Mouse (Mus musculus): ENCODE results near the gene Cnih3. TPM values are rescaled to one million over a fixed set of nuclear protein-coding genes. Genes with fewer than 3 reads are reported as not detected.

Gene Cnih3
- polyA plus RNA-seq, 1 experiment from 2014 or later, result 1.2 TPM

GRCm38 (mm10) chr1:181357870-181358269 lies 5.4 kb downstream of the Cnih3 start:
- Histone ChIP-seq H3K27me3 (ENCODE audit: insufficient read depth, poor library complexity, severe bottlenecking) (peaks cover 30% of the 10 kb centered on the region), H3K27ac (no peak overlapping the region), H3K4me3 (no peak overlapping the region), H3K36me3 (no peaks in the 10 kb centered on the region), H3K4me1 (replicated peaks) (peaks cover 17% of the 10 kb centered on the region), H3K9me3 (peaks cover 8% of the 10 kb centered on the region; the same call in 1 of the 2 replicates)
- DNase-seq (ENCODE audit: low spot score), result no peak
- 46% methylated on average over 2 of the region's 2 CpGs for WGBS

GRCm38 (mm10) chr1:181358526-181358925 lies 6.1 kb downstream of the Cnih3 start:
- no peak for DNase-seq (ENCODE audit: low spot score)
- Histone ChIP-seq H3K4me1 (replicated peaks) (peaks cover 10% of the 10 kb centered on the region), H3K27me3 (ENCODE audit: insufficient read depth, poor library complexity, severe bottlenecking) (peaks cover 24% of the 10 kb centered on the region), H3K9me3 (peaks cover 8% of the 10 kb centered on the region; the same call in 1 of the 2 replicates), H3K4me3 (no peak overlapping the region), H3K36me3 (no peaks in the 10 kb centered on the region), H3K27ac (no peak overlapping the region)
- WGBS, result 74% methylated on average over 7 of the region's 7 CpGs

GRCm38 (mm10) chr1:181360732-181361131 lies 8.3 kb downstream of the Cnih3 start:
- 76% methylated on average over 3 of the region's 3 CpGs for WGBS
- peaks cover 8% of the 10 kb centered on the region; the same call in 1 of the 2 replicates for H3K9me3 ChIP-seq
- H3K4me1 ChIP-seq (replicated peaks), result peaks cover 5% of the 10 kb centered on the region
- H3K36me3 ChIP-seq, result no peaks in the 10 kb centered on the region
- H3K27ac ChIP-seq, result no peak overlapping the region
- no peak overlapping the region for H3K4me3 ChIP-seq
- no peak for DNase-seq (ENCODE audit: low spot score)
- peaks cover 2% of the 10 kb centered on the region; the same call in 1 of the 2 replicates for H3K27me3 ChIP-seq (ENCODE audit: insufficient read depth, poor library complexity, severe bottlenecking)

GRCm38 (mm10) chr1:181364025-181364424 lies 11.6 kb downstream of the Cnih3 start:
- no peak for DNase-seq (ENCODE audit: low spot score)
- Histone ChIP-seq H3K27ac (no peak overlapping the region), H3K27me3 (ENCODE audit: insufficient read depth, poor library complexity, severe bottlenecking) (no peaks in the 10 kb centered on the region), H3K9me3 (peaks cover 8% of the 10 kb centered on the region; the same call in 1 of the 2 replicates), H3K4me3 (no peak overlapping the region), H3K4me1 (replicated peaks) (peaks cover 7% of the 10 kb centered on the region; the same call in 1 of the 2 replicates), H3K36me3 (no peaks in the 10 kb centered on the region)
- 89% methylated on average over 4 of the region's 4 CpGs for WGBS

GRCm38 (mm10) chr1:181365376-181365775 lies 12.9 kb downstream of the Cnih3 start:
- H3K27ac ChIP-seq, result no peak overlapping the region
- DNase-seq (ENCODE audit: low spot score), result no peak
- 76% methylated on average over 3 of the region's 3 CpGs for WGBS

GRCm38 (mm10) chr1:181368789-181369570 lies 16.6 kb downstream of the Cnih3 start:
- WGBS, result 52% methylated on average over 3 of the region's 3 CpGs
- Histone ChIP-seq H3K27ac (no peak overlapping the region), H3K4me3 (no peak overlapping the region), H3K9me3 (no peaks in the 10 kb centered on the region), H3K36me3 (no peaks in the 10 kb centered on the region), H3K27me3 (ENCODE audit: insufficient read depth, poor library complexity, severe bottlenecking) (no peaks in the 10 kb centered on the region), H3K4me1 (replicated peaks) (peaks cover 23% of the 10 kb centered on the region)
- no peak for DNase-seq (ENCODE audit: low spot score)

More at GRCm38 (mm10) chr1:181365376-181365775, 12.9 kb downstream of the Cnih3 start:
- H3K4me3 ChIP-seq, result no peak overlapping the region
- no peaks in the 10 kb centered on the region for H3K9me3 ChIP-seq
- H3K27me3 ChIP-seq (ENCODE audit: insufficient read depth, poor library complexity, severe bottlenecking), result no peaks in the 10 kb centered on the region
- peaks cover 13% of the 10 kb centered on the region for H3K4me1 ChIP-seq (replicated peaks)
- H3K36me3 ChIP-seq, result no peaks in the 10 kb centered on the region

- Histone ChIP-seq H3K4me1 (replicated peaks) (peaks cover 23% of the 10 kb centered on the region), H3K27me3 (ENCODE audit: insufficient read depth, poor library complexity, severe bottlenecking) (no peaks in the 10 kb centered on the region), H3K36me3 (no peaks in the 10 kb centered on the region), H3K27ac (no peak overlapping the region), H3K4me3 (no peak overlapping the region), H3K9me3 (no peaks in the 10 kb centered on the region)
- 65% methylated on average over 3 of the region's 3 CpGs for WGBS
- no peak for DNase-seq (ENCODE audit: low spot score)
These were observed 17.9 kb downstream of the Cnih3 start for GRCm38 (mm10) chr1:181370370-181370769.

GRCm38 (mm10) chr1:181371226-181371625 lies 18.8 kb downstream of the Cnih3 start:
- no peak for DNase-seq (ENCODE audit: low spot score)
- Histone ChIP-seq H3K36me3 (no peaks in the 10 kb centered on the region), H3K9me3 (no peaks in the 10 kb centered on the region), H3K27me3 (ENCODE audit: insufficient read depth, poor library complexity, severe bottlenecking) (no peaks in the 10 kb centered on the region), H3K4me3 (no peak overlapping the region), H3K27ac (no peak overlapping the region), H3K4me1 (replicated peaks) (peaks cover 26% of the 10 kb centered on the region)
- 79% methylated on average over 4 of the region's 4 CpGs for WGBS

GRCm38 (mm10) chr1:181372306-181372705 lies 19.9 kb downstream of the Cnih3 start:
- 81% methylated on average over 6 of the region's 6 CpGs for WGBS
- no peak for DNase-seq (ENCODE audit: low spot score)
- peaks cover 29% of the 10 kb centered on the region for H3K4me1 ChIP-seq (replicated peaks)
- no peak overlapping the region for H3K27ac ChIP-seq
- H3K36me3 ChIP-seq, result no peaks in the 10 kb centered on the region
- 0 out of 2 replicates have a peak, but pooled peaks cover 2% of the 10 kb centered on the region for H3K27me3 ChIP-seq (ENCODE audit: insufficient read depth, poor library complexity, severe bottlenecking)
- no peaks in the 10 kb centered on the region for H3K9me3 ChIP-seq
- H3K4me3 ChIP-seq, result no peak overlapping the region

- WGBS, result 84% methylated on average over 9 of the region's 9 CpGs
- no peak overlapping the region for H3K27ac ChIP-seq
- H3K4me1 ChIP-seq (replicated peaks), result peaks cover 22% of the 10 kb centered on the region; the same call in 1 of the 2 replicates
- H3K36me3 ChIP-seq, result no peaks in the 10 kb centered on the region
- H3K4me3 ChIP-seq, result no peak overlapping the region
- no peaks in the 10 kb centered on the region for H3K9me3 ChIP-seq
- no peak for DNase-seq (ENCODE audit: low spot score)
- 0 out of 2 replicates have a peak, but pooled peaks cover 4% of the 10 kb centered on the region for H3K27me3 ChIP-seq (ENCODE audit: insufficient read depth, poor library complexity, severe bottlenecking)
These were observed 22.4 kb downstream of the Cnih3 start for GRCm38 (mm10) chr1:181374627-181375374.

GRCm38 (mm10) chr1:181376431-181376830 lies 24.0 kb downstream of the Cnih3 start:
- no peak for DNase-seq (ENCODE audit: low spot score)
- Histone ChIP-seq H3K4me3 (no peak overlapping the region), H3K27me3 (ENCODE audit: insufficient read depth, poor library complexity, severe bottlenecking) (0 out of 2 replicates have a peak, but pooled peaks cover 4% of the 10 kb centered on the region), H3K9me3 (no peaks in the 10 kb centered on the region), H3K36me3 (no peaks in the 10 kb centered on the region), H3K4me1 (replicated peaks) (peaks cover 11% of the 10 kb centered on the region; the same call in 1 of the 2 replicates), H3K27ac (no peak overlapping the region)
- 82% methylated on average over 8 of the region's 8 CpGs for WGBS

GRCm38 (mm10) chr1:181379664-181380063 lies 27.2 kb downstream of the Cnih3 start:
- H3K4me3 ChIP-seq, result no peak overlapping the region
- H3K4me1 ChIP-seq (replicated peaks), result peaks cover 6% of the 10 kb centered on the region; the same call in 1 of the 2 replicates
- H3K27ac ChIP-seq, result no peak overlapping the region
- H3K36me3 ChIP-seq, result no peaks in the 10 kb centered on the region
- H3K9me3 ChIP-seq, result no peaks in the 10 kb centered on the region
- H3K27me3 ChIP-seq (ENCODE audit: insufficient read depth, poor library complexity, severe bottlenecking), result 0 out of 2 replicates have a peak, but pooled peaks cover 4% of the 10 kb centered on the region
- DNase-seq (ENCODE audit: low spot score), result peak; percentile 67
- 26% methylated on average over 8 of the region's 8 CpGs for WGBS
